Mouse (Mus musculus) spleen, adult 2 months (tissue): ENCODE results near the gene Chit1.

Source experiments
- CTCF ChIP-seq: fragments of 200-500 bp; IDR thresholded peaks from 2 replicates; pipeline ENCODE4 v1.5.1; 2011; ENCODE audit warnings: mild to moderate bottlenecking, inconsistent platforms; ENCODE audit not compliant: insufficient read depth, insufficient read length, insufficient replicate concordance; ENCODE audit errors: extremely low read depth
- POLR2A ChIP-seq: fragments of 200-500 bp; IDR thresholded peaks from 2 replicates; pipeline ENCODE4 v1.6.1; 2011; ENCODE audit warnings: low read depth, low read length, inconsistent platforms

DNA sequence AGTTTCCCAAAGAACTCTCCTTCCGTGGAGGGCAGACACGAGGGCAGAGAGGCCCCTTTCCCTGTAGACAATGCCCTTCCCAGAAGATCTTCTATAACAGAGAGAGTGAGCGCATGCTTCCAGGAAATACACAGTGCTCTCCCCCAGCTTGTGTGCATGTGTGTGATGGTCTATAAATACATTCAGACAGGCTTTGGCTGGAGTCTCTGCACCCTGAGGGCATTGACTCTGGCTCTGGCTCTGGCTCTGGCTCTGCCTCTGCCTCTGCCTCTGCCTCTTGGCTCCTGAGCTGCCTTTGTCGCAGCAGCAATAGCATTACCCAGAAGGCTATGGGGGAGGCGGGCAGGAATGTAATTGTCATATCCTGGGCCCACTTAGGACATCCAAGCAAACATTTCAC, 7.2 kb upstream of the Chit1 start:
- no peak for TF ChIP-seq POLR2A
- TF ChIP-seq CTCF: no peak
